Mouse (Mus musculus): Measurements from ENCODE around the gene Eif4g2. TPM values are rescaled to one million over a fixed set of nuclear protein-coding genes. Genes with fewer than 3 reads are reported as not detected.

Eif4g2 gene
- total and polyA plus RNA-seq, 3 experiments: 332 to 958 (median 935) TPM

GRCm38 (mm10) chr7:111095169-111095568 lies 12.3 kb upstream of the Eif4g2 start:
- Histone ChIP-seq H3K27ac (ENCODE audit: control insufficient read depth, low read depth, low read length) (no peak overlapping the region), H3K4me1 (ENCODE audit: control insufficient read depth in 1 of 2, insufficient read depth in 2 of 2, low read length in 2 of 2) (no peaks in the 10 kb centered on the region; a peak in 1 of 4 replicates), H3K79me2 (ENCODE audit: control insufficient read depth, insufficient read depth, low read length, poor library complexity) (no peaks in the 10 kb centered on the region), H3K36me3 (ENCODE audit: control insufficient read depth in 1 of 2, insufficient read depth in 2 of 2, low read length in 2 of 2) (peaks cover 0 to 5% of the 10 kb centered on the region in 2 experiments; a peak in 2 of 4 replicates), H3K27me3 (ENCODE audit: control insufficient read depth in 1 of 2, insufficient read depth in 2 of 2, low read length in 2 of 2) (no peaks in the 10 kb centered on the region), H3K9me3 (replicated peaks; ENCODE audit: insufficient read depth, low read length) (no peaks in the 10 kb centered on the region), H3K4me3 (ENCODE audit: control insufficient read depth in 1 of 2, insufficient read depth in 1 of 2, low read depth in 2 of 2, low read length in 2 of 2) (no peak overlapping the region), H3K9ac (ENCODE audit: control insufficient read depth, low read depth, low read length, poor library complexity, severe bottlenecking) (no peak overlapping the region)
- TF ChIP-seq MEF2A (IDR thresholded peaks at IDR 0.05; ENCODE audit: extremely low read depth, insufficient replicate concordance, low read depth, low read length, poor library complexity, severe bottlenecking) (no peak), MYB (IDR thresholded peaks at IDR 0.05; ENCODE audit: low read depth, low read length) (no peak), SMC3 (IDR thresholded peaks at IDR 0.05; ENCODE audit: low read depth, low read length) (no peak)
- DNase-seq (ENCODE audit: low read depth, low spot score): no peak

- no peaks in the 10 kb centered on the region for H3K9me3 ChIP-seq (replicated peaks; ENCODE audit: insufficient read depth, low read length)
- TF ChIP-seq JUND (IDR thresholded peaks at IDR 0.05; ENCODE audit: low read depth, low read length) (no peak), RCOR1 (IDR thresholded peaks at IDR 0.05; ENCODE audit: low read depth, low read length) (peak; percentile 29; the same call in 1 of the 2 replicates), GATA1 (IDR thresholded peaks at IDR 0.05; ENCODE audit: low read depth, low read length) (peak; percentile 55), POLR2AphosphoS2 (IDR thresholded peaks at IDR 0.05; ENCODE audit: low read length) (no peak), TCF12 (IDR thresholded peaks at IDR 0.05; ENCODE audit: low read depth, low read length) (no peak), MXI1 (IDR thresholded peaks at IDR 0.05; ENCODE audit: low read depth, low read length) (no peak), TBP (IDR thresholded peaks at IDR 0.05; ENCODE audit: low read depth, low read length) (no peak), E2F4 (IDR thresholded peaks at IDR 0.05; ENCODE audit: borderline replicate concordance, low read depth, low read length) (no peak), MYC (IDR thresholded peaks at IDR 0.05; ENCODE audit: low read depth, low read length) (no peak), USF2 (IDR thresholded peaks at IDR 0.05; ENCODE audit: borderline replicate concordance in 1 of 2, insufficient read depth in 1 of 2, low read depth in 1 of 2, low read length in 2 of 2) (no peak), ZC3H11A (IDR thresholded peaks at IDR 0.05; ENCODE audit: low read depth, low read length) (no peak), CHD1 (IDR thresholded peaks at IDR 0.05; ENCODE audit: low read depth, low read length) (no peak), EP300 (IDR thresholded peaks at IDR 0.05; ENCODE audit: low read depth in 1 of 2, low read length in 2 of 2) (peak in 1 of 2 experiments; percentile 47; a peak in 3 of 4 replicates), UBTF (IDR thresholded peaks at IDR 0.05; ENCODE audit: borderline replicate concordance, insufficient read depth, low read depth, low read length) (no peak)
- peak; percentile 39 for DNase-seq (ENCODE audit: low read depth, low spot score)
- H3K36me3 ChIP-seq (ENCODE audit: control insufficient read depth in 1 of 2, insufficient read depth in 2 of 2, low read length in 2 of 2): peaks cover 8 to 17% of the 10 kb centered on the region in 2 experiments
- H3K27me3 ChIP-seq (ENCODE audit: control insufficient read depth in 1 of 2, insufficient read depth in 2 of 2, low read length in 2 of 2): no peaks in the 10 kb centered on the region
- no peak overlapping the region for H3K27ac ChIP-seq (ENCODE audit: control insufficient read depth, low read depth, low read length)
- H3K4me1 ChIP-seq (ENCODE audit: control insufficient read depth in 1 of 2, insufficient read depth in 2 of 2, low read length in 2 of 2): peaks cover 3 to 9% of the 10 kb centered on the region in 2 experiments; a peak in 3 of 4 replicates
- no peak overlapping the region for H3K4me3 ChIP-seq (ENCODE audit: control insufficient read depth in 1 of 2, insufficient read depth in 1 of 2, low read depth in 2 of 2, low read length in 2 of 2)
- H3K79me2 ChIP-seq (ENCODE audit: control insufficient read depth, insufficient read depth, low read length, poor library complexity): peaks cover 33% of the 10 kb centered on the region
- no peak overlapping the region for H3K9ac ChIP-seq (ENCODE audit: control insufficient read depth, low read depth, low read length, poor library complexity, severe bottlenecking)
Observed at GRCm38 (mm10) chr7:111085153-111085552, 2.3 kb upstream of the Eif4g2 start.

Measured in MEL (cell line).